Mouse (Mus musculus) neural tube, embryonic 10.5 days (tissue): ENCODE data around the gene Ipo13.

ENCODE experiments used
- DNase-seq: peaks from one replicate; pipeline ENCODE4 v3.0.0-alpha.2; 2017; ENCODE audit warnings: low spot score; ENCODE audit errors: extremely low spot score

Gene Ipo13

GRCm38 (mm10) chr4:117914591-117915442 lies at the start of gene Ipo13:
Ipo13 (minus strand) TSS chr4:117914999.
- DNase-seq = peak; percentile 98

GRCm38 (mm10) chr4:117957492-117957891 lies 42.7 kb upstream of the Ipo13 start:
- no peak for DNase-seq

GRCm38 (mm10) chr4:117947493-117947892 lies 32.7 kb upstream of the Ipo13 start:
- DNase-seq = no peak

- DNase-seq = no peak
Measured at GRCm38 (mm10) chr4:117946639-117947305, 32.0 kb upstream of the Ipo13 start.

- peak; percentile 56 for DNase-seq
Measured at GRCm38 (mm10) chr4:117943317-117943716, 28.5 kb upstream of the Ipo13 start.

- no peak for DNase-seq
Measured at GRCm38 (mm10) chr4:117936964-117937363, 22.2 kb upstream of the Ipo13 start.

GRCm38 (mm10) chr4:117934081-117934480 lies 19.3 kb upstream of the Ipo13 start:
- DNase-seq = no peak

GRCm38 (mm10) chr4:117933248-117933647 lies 18.4 kb upstream of the Ipo13 start:
- DNase-seq = no peak

GRCm38 (mm10) chr4:117929391-117929881 lies 14.6 kb upstream of the Ipo13 start, which contains the start of gene Artn:
Artn (minus strand) TSS chr4:117929763.
- peak; percentile 72 for DNase-seq

- no peak for DNase-seq
Measured at GRCm38 (mm10) chr4:117928699-117929241, 14.0 kb upstream of the Ipo13 start.

- DNase-seq = peak; percentile 85
Measured at GRCm38 (mm10) chr4:117928234-117928633, 13.4 kb upstream of the Ipo13 start.

GRCm38 (mm10) chr4:117926545-117927482 lies 12.0 kb upstream of the Ipo13 start:
- peak; percentile 60 for DNase-seq

- DNase-seq = no peak
Measured at GRCm38 (mm10) chr4:117924916-117925315, 10.1 kb upstream of the Ipo13 start.

GRCm38 (mm10) chr4:117923450-117923849 lies 8.7 kb upstream of the Ipo13 start:
- DNase-seq = no peak

GRCm38 (mm10) chr4:117921358-117921757 lies 6.6 kb upstream of the Ipo13 start:
- DNase-seq = no peak

GRCm38 (mm10) chr4:117918762-117919161 lies 4.0 kb upstream of the Ipo13 start:
- no peak for DNase-seq

GRCm38 (mm10) chr4:117918261-117918660 lies 3.5 kb upstream of the Ipo13 start:
- no peak for DNase-seq

GRCm38 (mm10) chr4:117917847-117918246 lies 3.0 kb upstream of the Ipo13 start:
- DNase-seq = no peak

- DNase-seq = no peak
Measured at GRCm38 (mm10) chr4:117917402-117917801, 2.6 kb upstream of the Ipo13 start.

GRCm38 (mm10) chr4:117916386-117916785 lies 1.6 kb upstream of the Ipo13 start:
- DNase-seq = no peak
